Comparison of ENCODE assay signal across 16 mouse cellular contexts in genomic region chr4:32219428-32220128, GRCm38 (mm10). TPM values are rescaled to one million over a fixed set of nuclear protein-coding genes. Genes with fewer than 3 reads are reported as not detected.
A peak's percentile ranks its signal among the peaks of the same experiment; 100 is the strongest.
DNase-seq lines count a peak whose midpoint lies in the region; ATAC-seq lines count a peak whose summit lies in the region.
"Had no signal": no experiment of that assay in that cellular context is flagged by ENCODE, and none has a peak within 500 bp of the region (broad histone marks: within the 10 kb centered on the region; RNA-seq: fewer than 3 reads in every experiment).

No protein-coding gene starts in this region.

- H3K9me3 ChIP-seq in forebrain, embryonic 15.5 days, result no peaks in the 10 kb centered on the region
- no peaks in the 10 kb centered on the region for H3K9me3 ChIP-seq in forebrain, embryonic 10.5 days
- no peaks in the 10 kb centered on the region for H3K9me3 ChIP-seq in midbrain, embryonic 11.5 days (ENCODE audit: control insufficient read depth, low read length)
- no peaks in the 10 kb centered on the region for H3K9me3 ChIP-seq in midbrain, embryonic 16.5 days (replicated peaks; ENCODE audit: control insufficient read depth, low read length, poor library complexity, severe bottlenecking)
- H3K9me3 ChIP-seq in embryonic facial prominence, embryonic 11.5 days (replicated peaks; ENCODE audit: control insufficient read depth, low read length), result no peaks in the 10 kb centered on the region
- no peaks in the 10 kb centered on the region for H3K9me3 ChIP-seq in neural tube, embryonic 13.5 days

- DNase-seq in forebrain, embryonic 10.5 days (ENCODE audit: extremely low spot score, low spot score), result no peak
- DNase-seq in midbrain, embryonic 11.5 days (ENCODE audit: low spot score, missing footprints), result peak; percentile 88
- DNase-seq in embryonic facial prominence, embryonic 11.5 days (ENCODE audit: low spot score), result no peak
- DNase-seq in adrenal gland, adult (ENCODE audit: inconsistent age in 2 of 2, low spot score in 1 of 2), result no peak
- no peak for DNase-seq in right cerebral cortex, postnatal 36 days (ENCODE audit: low spot score in 2 of 2)
- DNase-seq: adrenal gland, postnatal 14 days; cerebellum, adult 11-12 months; gastrocnemius, postnatal 10 days; kidney, adult 11 months; lung, adult 18-20 months; right cerebral cortex, postnatal 14 days had no signal

- no peaks in the 10 kb centered on the region for H3K27me3 ChIP-seq in forebrain, embryonic 15.5 days
- H3K27me3 ChIP-seq in forebrain, embryonic 10.5 days (ENCODE audit: poor library complexity, severe bottlenecking), result peaks cover 19% of the 10 kb centered on the region
- no peaks in the 10 kb centered on the region for H3K27me3 ChIP-seq in midbrain, embryonic 11.5 days (ENCODE audit: control insufficient read depth, insufficient read depth, low read length)
- H3K27me3 ChIP-seq in midbrain, embryonic 16.5 days (ENCODE audit: control insufficient read depth, insufficient read depth, low read depth, low read length), result no peaks in the 10 kb centered on the region
- no peaks in the 10 kb centered on the region for H3K27me3 ChIP-seq in embryonic facial prominence, embryonic 11.5 days (ENCODE audit: control insufficient read depth, insufficient read depth, low read length)
- H3K27me3 ChIP-seq in neural tube, embryonic 13.5 days, result no peaks in the 10 kb centered on the region
- H3K27me3 ChIP-seq: Patski had no signal

- peak overlapping the region; percentile 49; the same call in 1 of the 2 replicates for H3K27ac ChIP-seq in forebrain, embryonic 15.5 days (replicated peaks)
- H3K27ac ChIP-seq in forebrain, embryonic 10.5 days, result no peak overlapping the region
- no peak overlapping the region for H3K27ac ChIP-seq in midbrain, embryonic 11.5 days (ENCODE audit: low read depth, low read length)
- H3K27ac ChIP-seq in midbrain, embryonic 16.5 days (ENCODE audit: low read length), result no peak overlapping the region
- 0 out of 2 replicates have a peak overlapping the region, but pooled peaks have one; percentile 5 for H3K27ac ChIP-seq in embryonic facial prominence, embryonic 11.5 days (replicated peaks; ENCODE audit: low read depth, low read length)
- peak overlapping the region; percentile 59 for H3K27ac ChIP-seq in neural tube, embryonic 13.5 days (replicated peaks)

- H3K36me3 ChIP-seq in forebrain, embryonic 15.5 days, result no peaks in the 10 kb centered on the region
- no peaks in the 10 kb centered on the region for H3K36me3 ChIP-seq in forebrain, embryonic 10.5 days (replicated peaks)
- H3K36me3 ChIP-seq in midbrain, embryonic 11.5 days (ENCODE audit: control insufficient read depth, insufficient read depth, low read length), result no peaks in the 10 kb centered on the region
- H3K36me3 ChIP-seq in midbrain, embryonic 16.5 days (ENCODE audit: control insufficient read depth, insufficient read depth, low read length), result no peaks in the 10 kb centered on the region
- no peaks in the 10 kb centered on the region for H3K36me3 ChIP-seq in embryonic facial prominence, embryonic 11.5 days (replicated peaks; ENCODE audit: control insufficient read depth, insufficient read depth, low read depth, low read length)
- no peaks in the 10 kb centered on the region for H3K36me3 ChIP-seq in neural tube, embryonic 13.5 days

- no peak overlapping the region for H3K9ac ChIP-seq in forebrain, embryonic 15.5 days (replicated peaks)
- no peak overlapping the region for H3K9ac ChIP-seq in midbrain, embryonic 11.5 days (ENCODE audit: low read length)
- H3K9ac ChIP-seq in midbrain, embryonic 16.5 days (ENCODE audit: low read depth, low read length), result no peak overlapping the region
- no peak overlapping the region for H3K9ac ChIP-seq in embryonic facial prominence, embryonic 11.5 days (replicated peaks; ENCODE audit: low read length)
- H3K9ac ChIP-seq in neural tube, embryonic 13.5 days, result no peak overlapping the region

- 49% methylated on average over 10 of the region's 10 CpGs for WGBS in forebrain, embryonic 15.5 days
- 56% methylated on average over 10 of the region's 10 CpGs for WGBS in forebrain, embryonic 10.5 days
- WGBS in midbrain, embryonic 11.5 days, result 36% methylated on average over 10 of the region's 10 CpGs
- 31% methylated on average over 10 of the region's 10 CpGs for WGBS in midbrain, embryonic 16.5 days
- 49% methylated on average over 10 of the region's 10 CpGs for WGBS in embryonic facial prominence, embryonic 11.5 days
- 14% methylated on average over 10 of the region's 10 CpGs for WGBS in neural tube, embryonic 13.5 days

- H3K4me3 ChIP-seq in forebrain, embryonic 15.5 days, result no peak overlapping the region
- H3K4me3 ChIP-seq in forebrain, embryonic 10.5 days, result no peak overlapping the region
- no peak overlapping the region for H3K4me3 ChIP-seq in midbrain, embryonic 11.5 days (ENCODE audit: low read depth, low read length)
- no peak overlapping the region for H3K4me3 ChIP-seq in midbrain, embryonic 16.5 days (ENCODE audit: low read depth, low read length)
- H3K4me3 ChIP-seq in embryonic facial prominence, embryonic 11.5 days (ENCODE audit: low read depth, low read length), result no peak overlapping the region
- no peak overlapping the region for H3K4me3 ChIP-seq in neural tube, embryonic 13.5 days
- H3K4me3 ChIP-seq: erythroblast, embryonic 14.5 days had no signal

- no peak for ATAC-seq in forebrain, embryonic 15.5 days (replicated peaks)
- ATAC-seq in midbrain, embryonic 11.5 days (ENCODE audit: low FRiP score), result 0 out of 2 replicates have a peak, but pooled peaks have one; percentile 35
- ATAC-seq in midbrain, embryonic 16.5 days, result no peak
- ATAC-seq in embryonic facial prominence, embryonic 11.5 days (replicated peaks; ENCODE audit: insufficient number of reproducible peaks, low FRiP score, low TSS enrichment, low read depth), result no peak
- ATAC-seq in neural tube, embryonic 13.5 days (ENCODE audit: low read depth), result peak; percentile 36; the same call in 1 of the 2 replicates
- ATAC-seq: Patski had no signal

- peaks cover 20% of the 10 kb centered on the region for H3K4me1 ChIP-seq in forebrain, embryonic 15.5 days
- peaks cover 40% of the 10 kb centered on the region for H3K4me1 ChIP-seq in forebrain, embryonic 10.5 days
- H3K4me1 ChIP-seq in midbrain, embryonic 11.5 days (ENCODE audit: control insufficient read depth, insufficient read depth, low read length), result peaks cover 12% of the 10 kb centered on the region
- H3K4me1 ChIP-seq in midbrain, embryonic 16.5 days (ENCODE audit: control insufficient read depth, insufficient read depth, low read length), result no peaks in the 10 kb centered on the region
- no peaks in the 10 kb centered on the region for H3K4me1 ChIP-seq in embryonic facial prominence, embryonic 11.5 days (ENCODE audit: control insufficient read depth, insufficient read depth, low read length)
- peaks cover 39% of the 10 kb centered on the region for H3K4me1 ChIP-seq in neural tube, embryonic 13.5 days (replicated peaks)

- no peak overlapping the region for H3K4me2 ChIP-seq in forebrain, embryonic 15.5 days (replicated peaks)
- no peak overlapping the region for H3K4me2 ChIP-seq in midbrain, embryonic 11.5 days
- no peak overlapping the region for H3K4me2 ChIP-seq in midbrain, embryonic 16.5 days (ENCODE audit: low read length)
- no peak overlapping the region for H3K4me2 ChIP-seq in embryonic facial prominence, embryonic 11.5 days (ENCODE audit: low read depth, low read length)
- H3K4me2 ChIP-seq in neural tube, embryonic 13.5 days, result no peak overlapping the region; the same call in 1 of the 2 replicates

RNA-seq across cellular contexts. Expression of gene Bach2, which starts 19.0 kb away (rescaled TPM):
- 33.8 and 34.9 TPM in 2 replicates for polyA plus RNA-seq in forebrain, embryonic 15.5 days (2015; fragmentation: Nextera tagmentation; extraction: Ambion mirVana)
- polyA plus RNA-seq in forebrain, embryonic 10.5 days (2016; fragmentation: Nextera tagmentation; extraction: Ambion mirVana), result 7.1 and 7.3 TPM in 2 replicates
- 11.2 and 13.2 TPM in 2 replicates for polyA plus RNA-seq in midbrain, embryonic 11.5 days (2014; fragmentation: Nextera tagmentation; extraction: Ambion mirVana)
- 18.8 and 20.8 TPM in 2 replicates for polyA plus RNA-seq in midbrain, embryonic 16.5 days (2015; fragmentation: Nextera tagmentation; extraction: Ambion mirVana)
- 11.0 and 11.5 TPM in 2 replicates for polyA plus RNA-seq in embryonic facial prominence, embryonic 11.5 days (2014; fragmentation: Nextera tagmentation; extraction: Ambion mirVana)
- 31.5 and 37.7 TPM in 2 replicates for polyA plus RNA-seq in neural tube, embryonic 13.5 days (2015; fragmentation: Nextera tagmentation; extraction: Ambion mirVana)

Comparison
In these comparisons a context has a peak if more than half of its experiments do, and no peak if none do; other contexts are left out.
1. ATAC-seq: peak in midbrain, embryonic 11.5 days (single experiment) and neural tube, embryonic 13.5 days (single experiment); none in forebrain, embryonic 15.5 days (single experiment), midbrain, embryonic 16.5 days (single experiment) and embryonic facial prominence, embryonic 11.5 days (single experiment).
2. H3K27ac ChIP-seq: peak in forebrain, embryonic 15.5 days (single experiment), embryonic facial prominence, embryonic 11.5 days (single experiment) and neural tube, embryonic 13.5 days (single experiment); none in forebrain, embryonic 10.5 days (single experiment), midbrain, embryonic 11.5 days (single experiment) and midbrain, embryonic 16.5 days (single experiment).